Mouse (Mus musculus): ENCODE measurements at regions not wholly inside any gene's neighbourhood (a gene's known extent, or its start where the extent isn't known, plus 50 kb on each side); places are given as distances from the start of the nearest gene placed in this dataset.

GRCm38 (mm10) chr8:25392766-25393166 is 568.6 kb upstream of the Adam5 start:
- DNase-seq (ENCODE audit: low read depth, low spot score): no peak

GRCm38 (mm10) chr8:25389947-25390346 is 565.8 kb upstream of the Adam5 start:
- DNase-seq (ENCODE audit: low read depth, low spot score): no peak

GRCm38 (mm10) chr8:25389371-25389855 is 565.2 kb upstream of the Adam5 start:
- no peak for DNase-seq (ENCODE audit: low read depth, low spot score)

GRCm38 (mm10) chr8:25388811-25389210 is 564.6 kb upstream of the Adam5 start:
- DNase-seq (ENCODE audit: low read depth, low spot score): no peak

GRCm38 (mm10) chr8:25385186-25385585 is 561.0 kb upstream of the Adam5 start:
- no peak for DNase-seq (ENCODE audit: low read depth, low spot score)

- no peak for DNase-seq (ENCODE audit: low read depth, low spot score)
These were observed 560.4 kb upstream of the Adam5 start for GRCm38 (mm10) chr8:25384591-25384990.

- no peak for DNase-seq (ENCODE audit: low read depth, low spot score)
These were observed 549.1 kb upstream of the Adam5 start for GRCm38 (mm10) chr8:25373276-25373675.

- DNase-seq (ENCODE audit: low read depth, low spot score): no peak
These were observed 546.8 kb upstream of the Adam5 start for GRCm38 (mm10) chr8:25370947-25371346.

- DNase-seq (ENCODE audit: low read depth, low spot score): no peak
These were observed 545.2 kb upstream of the Adam5 start for GRCm38 (mm10) chr8:25369331-25369730.

GRCm38 (mm10) chr8:25368561-25369091 is 544.5 kb upstream of the Adam5 start:
- peak; percentile 41 for DNase-seq (ENCODE audit: low read depth, low spot score)

- no peak for DNase-seq (ENCODE audit: low read depth, low spot score)
These were observed 543.8 kb upstream of the Adam5 start for GRCm38 (mm10) chr8:25367806-25368549.

- no peak for DNase-seq (ENCODE audit: low read depth, low spot score)
These were observed 542.0 kb upstream of the Adam5 start for GRCm38 (mm10) chr8:25366181-25366580.

- no peak for DNase-seq (ENCODE audit: low read depth, low spot score)
These were observed 538.5 kb upstream of the Adam5 start for GRCm38 (mm10) chr8:25362656-25363055.

- no peak for DNase-seq (ENCODE audit: low read depth, low spot score)
These were observed 538.0 kb upstream of the Adam5 start for GRCm38 (mm10) chr8:25362146-25362545.

- no peak for DNase-seq (ENCODE audit: low read depth, low spot score)
These were observed 537.3 kb upstream of the Adam5 start for GRCm38 (mm10) chr8:25361420-25361819.

- DNase-seq (ENCODE audit: low read depth, low spot score): no peak
These were observed 534.5 kb upstream of the Adam5 start for GRCm38 (mm10) chr8:25358539-25359165.

- DNase-seq (ENCODE audit: low read depth, low spot score): peak; percentile 57
These were observed 529.9 kb upstream of the Adam5 start for GRCm38 (mm10) chr8:25353822-25354770.

- DNase-seq (ENCODE audit: low read depth, low spot score): no peak
These were observed 529.2 kb upstream of the Adam5 start for GRCm38 (mm10) chr8:25353405-25353804.

- DNase-seq (ENCODE audit: low read depth, low spot score): no peak
These were observed 524.0 kb upstream of the Adam5 start for GRCm38 (mm10) chr8:25348003-25348683.

- DNase-seq (ENCODE audit: low read depth, low spot score): peak; percentile 79
These were observed 519.0 kb upstream of the Adam5 start for GRCm38 (mm10) chr8:25343160-25343602.

- no peak for DNase-seq (ENCODE audit: low read depth, low spot score)
These were observed 518.3 kb upstream of the Adam5 start for GRCm38 (mm10) chr8:25342501-25342900.
